Mouse (Mus musculus) CD4-positive, CD25-positive, alpha-beta regulatory T cell, adult 4 months (primary cell): ENCODE results near the gene Cntd1. TPM values are rescaled to one million over a fixed set of nuclear protein-coding genes. Genes with fewer than 3 reads are reported as not detected.
A peak's percentile ranks its signal among the peaks of the same experiment; 100 is the strongest.

Experiments used
- ATAC-seq: one replicate; pipeline ENCODE4 v1.8.0; 2017
- polyA plus RNA-seq, 2 experiments: library from polyadenylated mRNA; unstranded; fragments of 100-300 nt; shearing (Covaris generic); gene quantifications; one replicate each; pipeline ENCODE4 v1.2.1; 2017

Cntd1 gene
- under 1 TPM in 1 of 2 experiments, not detected in 1; 0.97 TPM for polyA plus RNA-seq

DNA sequence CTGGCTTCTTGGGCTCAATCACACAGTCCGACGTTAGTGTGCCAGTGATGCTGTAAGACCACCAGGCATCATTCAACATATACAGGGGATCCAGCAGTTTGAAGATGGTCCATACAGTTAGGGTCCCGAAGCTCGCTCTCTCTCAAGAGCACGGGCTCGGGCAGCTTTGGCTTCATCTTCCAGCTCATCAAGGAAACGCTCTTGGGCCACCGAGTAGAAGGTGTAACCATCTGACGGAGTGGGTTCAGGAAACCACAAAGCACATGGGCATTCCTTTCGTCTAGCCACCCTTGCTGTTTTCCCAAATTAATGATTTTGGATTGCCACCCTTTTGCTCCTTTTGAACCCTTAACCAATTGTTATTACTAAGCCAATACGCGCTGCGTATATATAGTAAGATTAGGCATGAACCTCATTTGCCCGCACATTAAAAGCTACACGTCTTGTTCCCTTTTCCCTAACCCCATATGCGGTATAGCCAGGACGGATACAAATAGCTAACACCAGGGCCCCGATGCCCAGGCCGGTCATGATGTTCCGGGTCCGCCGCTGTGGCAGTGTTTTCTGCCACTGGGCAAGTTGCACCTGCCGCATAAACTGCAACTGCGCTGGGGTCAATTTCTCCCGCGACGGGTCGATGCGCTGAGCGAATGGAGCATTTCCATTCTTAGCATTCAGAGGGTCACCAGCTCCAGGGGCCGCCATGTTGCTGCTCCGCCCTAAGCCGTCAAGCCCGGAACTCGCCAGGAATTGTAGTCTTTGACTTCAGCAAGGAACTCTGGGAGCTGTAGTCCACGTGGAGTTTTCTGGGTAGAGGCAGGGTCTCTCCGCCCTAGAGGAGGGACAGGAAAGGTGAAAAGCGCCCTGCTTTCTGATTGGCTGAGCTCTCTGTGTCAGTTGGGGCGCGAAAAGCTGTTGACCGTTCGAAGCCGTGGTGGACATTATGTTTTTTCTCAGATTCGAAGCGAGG, at the start of gene Cntd1, which contains the start of gene Coa3:
Gene Cntd1, plus strand, starts transcription at position 790 of the 970 bp plus-strand sequence.
Gene Coa3, minus strand, starts transcription at position 892 of the 970 bp plus-strand sequence.
- peak; percentile 99 for ATAC-seq

- no peak for ATAC-seq
Observed at GRCm38 (mm10) chr11:101229361-101229900, 49.4 kb upstream of the Cntd1 start.

- no peak for ATAC-seq
Observed at GRCm38 (mm10) chr11:101230061-101230511, 48.7 kb upstream of the Cntd1 start.

- no peak for ATAC-seq
Observed at GRCm38 (mm10) chr11:101230526-101230925, 48.3 kb upstream of the Cntd1 start.

DNA sequence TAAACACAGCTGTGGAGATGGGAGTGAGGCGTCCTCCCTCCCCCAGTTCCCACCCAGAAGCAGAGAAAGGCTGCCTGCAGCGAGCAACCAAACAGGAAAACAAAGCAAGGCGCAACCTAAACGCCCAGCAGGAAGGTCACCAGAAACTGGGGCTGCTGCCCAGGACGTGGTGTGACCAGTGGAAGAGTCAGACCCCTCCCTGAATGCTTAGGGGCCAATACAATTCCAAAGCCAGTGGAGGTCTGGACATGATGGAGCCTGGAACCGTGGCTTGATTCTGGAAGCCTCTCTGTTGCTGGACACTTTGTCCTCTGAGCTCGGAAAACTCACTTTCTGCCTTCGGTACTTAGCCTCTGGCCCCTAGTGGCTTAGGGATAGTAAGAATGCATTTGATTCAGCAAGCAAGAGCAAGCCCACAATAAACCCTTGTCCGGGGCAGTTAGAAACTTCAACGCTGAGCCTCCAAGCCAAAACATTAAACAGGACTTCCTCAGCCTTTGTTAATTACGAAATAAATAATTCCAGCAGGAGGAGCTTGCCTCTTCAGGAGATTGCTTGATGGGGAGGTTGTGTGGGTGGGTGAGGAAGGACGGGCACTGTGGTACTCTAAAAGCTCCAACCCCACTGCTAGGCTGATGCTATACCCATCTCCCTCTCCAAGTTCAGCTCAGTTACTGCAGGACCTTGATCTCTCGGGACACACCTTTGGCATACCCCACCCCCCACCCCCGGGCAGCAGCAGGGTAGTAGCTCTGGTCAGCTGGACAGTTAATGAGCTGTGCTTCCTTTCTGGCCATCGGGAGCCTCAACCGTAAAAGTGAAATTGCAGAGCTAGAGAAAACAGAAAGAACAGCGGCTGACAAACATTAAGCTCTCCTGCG, 47.6 kb upstream of the Cntd1 start:
- ATAC-seq: no peak

DNA sequence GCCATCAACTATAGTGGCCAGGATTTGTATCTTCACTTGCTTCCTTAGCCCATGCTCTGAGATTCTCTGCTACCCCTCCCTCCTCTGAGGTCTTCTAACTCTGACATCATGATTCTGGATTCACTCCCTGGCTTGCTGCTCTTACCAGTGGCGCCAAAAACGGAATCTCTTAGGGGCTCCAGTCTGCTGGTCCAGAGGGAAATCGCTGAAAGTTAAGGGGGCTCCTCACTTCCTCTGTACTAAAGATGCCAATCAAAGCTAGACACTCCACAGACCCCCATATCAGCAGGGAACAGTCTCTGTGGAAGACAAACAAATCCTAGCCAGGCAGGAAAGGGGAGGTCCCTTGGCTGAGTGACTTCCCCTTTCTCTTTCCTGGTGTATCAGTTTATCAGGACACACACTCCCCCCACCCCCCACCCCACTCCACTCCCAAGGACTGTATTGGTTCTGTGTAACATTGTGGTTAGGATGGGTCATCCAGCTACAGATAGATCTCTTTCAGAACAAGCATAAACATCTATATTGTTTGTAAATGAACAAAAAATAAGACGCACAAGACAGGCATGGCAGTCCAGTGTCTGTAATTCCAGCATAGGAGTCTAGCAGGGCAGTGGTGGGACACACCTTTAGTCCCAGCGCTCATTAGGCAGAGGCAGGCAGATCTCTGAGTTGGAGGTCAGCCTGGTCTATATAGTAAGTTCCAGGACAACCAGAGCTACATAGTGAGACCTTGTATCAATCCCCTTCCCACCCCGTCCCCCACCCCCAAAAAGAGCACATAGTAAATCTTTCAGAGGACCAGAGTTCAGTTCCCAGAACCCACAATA, 46.6 kb upstream of the Cntd1 start:
- ATAC-seq: no peak

DNA sequence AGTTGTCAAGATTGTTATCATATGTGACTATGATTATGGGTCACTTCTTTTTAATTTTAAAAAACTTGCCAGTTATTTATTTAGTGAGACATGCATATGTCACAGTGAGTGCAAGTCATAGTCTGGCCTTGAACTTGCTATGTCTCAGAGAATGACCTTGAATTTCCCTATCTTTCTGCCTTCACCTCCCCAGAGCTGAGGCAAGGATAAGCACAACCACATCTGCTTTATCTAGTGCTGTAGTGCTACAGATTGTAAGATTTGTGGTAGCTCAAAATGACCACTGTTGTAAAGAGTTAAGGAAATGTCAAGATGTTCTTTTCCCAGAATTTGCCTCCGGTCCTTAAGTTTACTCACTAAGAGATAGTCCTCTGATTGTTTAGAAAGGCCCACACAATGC, 45.6 kb upstream of the Cntd1 start:
- ATAC-seq: no peak

DNA sequence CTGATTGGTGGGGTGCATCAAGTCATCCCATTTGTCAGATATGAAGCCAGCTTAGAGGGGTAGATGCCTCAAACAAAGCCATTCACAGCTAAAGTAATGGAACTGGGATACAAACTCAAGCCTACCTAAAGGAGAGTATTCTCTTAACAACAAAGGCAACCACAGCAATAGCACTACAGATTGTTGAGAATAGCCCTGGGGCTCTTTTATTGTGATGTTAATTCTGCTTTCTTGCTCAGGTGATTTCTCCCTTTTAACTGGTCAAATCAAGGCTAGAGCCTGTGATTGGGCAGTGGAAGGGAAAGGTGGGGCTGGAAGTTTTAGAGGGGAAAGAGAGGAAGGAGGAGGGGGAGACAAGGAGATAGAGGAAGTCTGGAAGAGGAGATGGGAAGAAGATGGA, 44.7 kb upstream of the Cntd1 start:
- ATAC-seq: no peak

DNA sequence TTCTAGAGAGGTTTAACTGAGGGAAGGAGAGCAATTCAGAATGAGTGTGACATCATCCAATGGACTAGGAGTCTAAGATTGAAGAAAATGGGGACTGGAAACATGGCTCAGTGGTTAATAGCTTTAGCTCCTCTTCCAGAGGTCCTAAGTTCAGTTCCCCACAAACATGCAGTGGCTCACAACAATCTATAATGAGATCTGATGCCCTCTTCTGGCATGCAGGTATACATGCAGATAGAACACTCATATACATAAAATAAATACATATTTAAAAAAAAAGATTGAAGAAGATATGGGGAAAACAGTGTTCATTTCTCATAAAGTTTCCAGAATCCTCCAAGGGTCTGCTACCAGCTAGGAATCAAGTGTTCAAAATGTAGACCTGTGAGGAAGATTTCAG, 43.4 kb upstream of the Cntd1 start:
- no peak for ATAC-seq

GRCm38 (mm10) chr11:101236782-101237181, 42.0 kb upstream of the Cntd1 start:
- no peak for ATAC-seq

DNA sequence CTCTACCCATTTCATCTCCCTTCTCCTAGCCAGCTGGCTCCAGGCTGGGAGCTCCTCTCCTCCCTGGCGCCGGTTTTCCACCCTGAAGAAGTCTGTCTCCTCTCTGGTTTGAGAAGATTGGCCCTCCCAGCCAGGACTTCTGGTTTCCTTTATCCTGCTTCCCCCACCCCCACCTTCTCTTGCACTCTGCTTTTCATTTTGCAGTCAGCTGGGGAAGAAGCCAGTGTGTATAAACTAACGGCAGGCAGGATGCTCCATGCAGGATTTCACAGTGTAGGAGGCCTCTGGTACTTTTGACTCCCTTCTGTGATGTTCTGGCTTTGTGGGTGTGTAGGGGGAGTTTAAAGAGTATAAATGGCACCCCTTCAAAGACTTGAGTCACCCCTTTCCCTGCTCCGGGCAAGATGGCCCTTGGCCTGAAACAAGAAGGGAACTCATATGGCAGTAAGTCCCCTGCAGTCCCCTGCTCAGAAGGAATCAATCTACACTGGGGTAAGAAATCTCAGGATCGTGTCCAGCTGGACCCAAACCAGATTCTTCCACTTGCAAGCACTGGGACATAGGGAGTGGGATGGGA, 40.7 kb upstream of the Cntd1 start:
- no peak for ATAC-seq

GRCm38 (mm10) chr11:101245071-101245470, 33.7 kb upstream of the Cntd1 start:
- ATAC-seq: no peak

- ATAC-seq: no peak
Observed at GRCm38 (mm10) chr11:101245855-101246701, 32.7 kb upstream of the Cntd1 start, which contains the start of gene Ramp2. Gene Ramp2, plus strand, starts transcription at chr11:101246028.

DNA sequence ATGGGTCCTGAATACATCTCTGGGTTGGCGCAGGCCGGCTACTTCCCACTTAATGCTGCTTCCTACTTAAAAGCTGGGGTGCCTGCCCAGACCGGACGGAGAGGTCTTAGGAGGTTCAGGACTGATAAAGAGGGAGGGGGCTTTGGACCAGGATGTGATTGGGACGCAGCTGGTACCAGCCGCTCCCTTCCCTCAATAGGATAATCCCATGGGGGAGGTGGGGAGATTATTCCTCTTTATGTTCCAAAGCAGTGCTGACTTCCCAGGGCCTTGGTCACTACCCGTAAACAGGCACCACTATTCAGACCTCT, 32.2 kb upstream of the Cntd1 start:
- ATAC-seq: no peak

DNA sequence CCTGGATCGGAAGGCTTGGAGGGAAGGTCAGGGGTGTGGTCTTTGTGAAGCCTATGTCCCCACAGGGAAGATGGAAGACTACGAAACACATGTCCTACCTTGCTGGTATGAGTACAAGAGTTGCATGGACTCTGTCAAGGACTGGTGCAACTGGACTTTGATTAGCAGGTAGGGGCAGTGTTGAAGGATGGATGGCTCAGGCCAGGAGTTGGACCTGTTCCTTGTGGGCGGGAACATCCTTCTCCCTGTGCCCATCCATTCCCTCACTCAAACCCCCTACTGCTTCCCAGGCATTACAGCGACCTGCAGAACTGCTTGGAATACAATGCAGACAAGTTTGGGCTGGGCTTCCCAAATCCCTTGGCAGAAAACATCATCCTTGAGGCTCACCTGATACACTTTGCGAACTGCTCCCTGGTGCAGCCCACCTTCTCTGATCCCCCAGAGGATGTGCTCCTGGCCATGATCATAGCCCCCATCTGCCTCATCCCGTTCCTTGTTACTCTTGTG, 31.2 kb upstream of the Cntd1 start:
- ATAC-seq: no peak

GRCm38 (mm10) chr11:101248258-101248994, 30.4 kb upstream of the Cntd1 start:
- ATAC-seq: peak; percentile 33

- no peak for ATAC-seq
Observed at GRCm38 (mm10) chr11:101251031-101251430, 27.8 kb upstream of the Cntd1 start.

DNA sequence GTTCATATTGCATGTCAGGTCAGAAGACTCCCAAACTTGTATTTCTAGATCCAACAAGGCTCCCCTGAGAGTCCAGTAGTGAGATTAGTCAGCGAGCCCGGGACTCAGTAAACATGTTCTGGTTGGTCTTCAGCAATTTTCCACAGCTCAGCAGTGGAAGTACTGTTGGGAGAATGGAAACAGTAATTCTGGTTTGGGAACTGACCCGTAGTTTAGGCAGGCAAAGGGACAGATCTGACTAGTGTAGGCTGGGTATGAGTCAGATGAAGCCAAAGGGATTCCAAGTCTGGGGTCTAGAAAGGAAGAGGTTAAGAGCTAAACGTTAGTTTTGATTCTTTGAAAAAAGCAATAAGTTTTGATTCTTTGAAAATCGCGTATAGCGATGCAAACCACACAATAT, 25.9 kb upstream of the Cntd1 start:
- ATAC-seq: no peak

- ATAC-seq: peak; percentile 97
Observed at GRCm38 (mm10) chr11:101253613-101254389, 25.0 kb upstream of the Cntd1 start, which contains the start of gene Vps25. Gene Vps25, plus strand, starts transcription at chr11:101253707.
